Mouse (Mus musculus): ENCODE measurements around the gene Rbms1. TPM values are rescaled to one million over a fixed set of nuclear protein-coding genes. Genes with fewer than 3 reads are reported as not detected.

Rbms1 gene
- polyA plus RNA-seq, 1 experiment from 2014 or later = 117 TPM

DNA sequence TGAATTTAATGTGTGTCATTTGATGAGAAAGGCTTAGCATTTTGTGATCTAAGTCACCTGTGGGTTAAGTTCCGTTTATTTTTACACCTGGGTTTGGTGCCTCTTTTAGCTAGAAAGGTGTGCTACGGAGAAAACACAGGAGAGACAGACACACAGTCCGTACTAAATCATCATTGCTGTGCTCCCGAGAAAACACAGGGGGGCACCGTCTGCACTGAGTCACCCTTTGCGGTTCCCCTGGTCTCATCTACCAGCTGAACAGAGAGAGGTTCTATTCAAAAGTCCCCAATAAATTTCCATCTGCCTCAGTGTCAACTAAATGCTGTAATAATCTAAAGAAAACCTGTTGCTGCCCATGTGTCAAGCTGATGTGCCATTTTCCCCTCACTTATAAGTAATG is 232.1 kb downstream of the Rbms1 start:
- Histone ChIP-seq H3K27me3 (no peaks in the 10 kb centered on the region), H3K4me3 (no peak overlapping the region), H3K9me3 (no peaks in the 10 kb centered on the region), H3K4me2 (replicated peaks) (no peak overlapping the region), H3K4me1 (peaks cover 6% of the 10 kb centered on the region; the same call in 1 of the 2 replicates), H3K27ac (no peak overlapping the region), H3K36me3 (no peaks in the 10 kb centered on the region), H3K9ac (no peak overlapping the region)
- no peak for ATAC-seq (ENCODE audit: insufficient number of reproducible peaks, insufficient read depth, low FRiP score, low TSS enrichment)
- 55% methylated on average over 6 of the region's 6 CpGs for WGBS

- no peaks in the 10 kb centered on the region for H3K9me3 ChIP-seq
- no peaks in the 10 kb centered on the region for H3K27me3 ChIP-seq
- no peak overlapping the region for H3K9ac ChIP-seq
- no peak overlapping the region for H3K4me3 ChIP-seq
- H3K36me3 ChIP-seq = no peaks in the 10 kb centered on the region
- no peak for ATAC-seq (ENCODE audit: insufficient number of reproducible peaks, insufficient read depth, low FRiP score, low TSS enrichment)
- no peak overlapping the region for H3K27ac ChIP-seq
- H3K4me2 ChIP-seq (replicated peaks) = no peak overlapping the region
- 6% methylated on average over 3 of the region's 3 CpGs for WGBS
- H3K4me1 ChIP-seq = peaks cover 6% of the 10 kb centered on the region; the same call in 1 of the 2 replicates
Measured at GRCm38 (mm10) chr2:60730024-60730423, 233.0 kb downstream of the Rbms1 start.

GRCm38 (mm10) chr2:60728902-60729585 is 233.9 kb downstream of the Rbms1 start:
- no peaks in the 10 kb centered on the region for H3K36me3 ChIP-seq
- H3K9me3 ChIP-seq = no peaks in the 10 kb centered on the region
- H3K4me1 ChIP-seq = peaks cover 6% of the 10 kb centered on the region; the same call in 1 of the 2 replicates
- no peak overlapping the region for H3K9ac ChIP-seq
- no peaks in the 10 kb centered on the region for H3K27me3 ChIP-seq
- WGBS = 71% methylated on average over 10 of the region's 10 CpGs
- H3K4me2 ChIP-seq (replicated peaks) = no peak overlapping the region
- no peak overlapping the region for H3K4me3 ChIP-seq
- no peak for ATAC-seq (ENCODE audit: insufficient number of reproducible peaks, insufficient read depth, low FRiP score, low TSS enrichment)
- H3K27ac ChIP-seq = no peak overlapping the region

- Histone ChIP-seq H3K36me3 (no peaks in the 10 kb centered on the region), H3K4me1 (0 out of 2 replicates have a peak, but pooled peaks cover under 1% of the 10 kb centered on the region), H3K27me3 (no peaks in the 10 kb centered on the region), H3K9me3 (no peaks in the 10 kb centered on the region), H3K4me3 (no peak overlapping the region), H3K4me2 (replicated peaks) (no peak overlapping the region), H3K9ac (no peak overlapping the region), H3K27ac (no peak overlapping the region)
- 76% methylated on average over 2 of the region's 2 CpGs for WGBS
- ATAC-seq (ENCODE audit: insufficient number of reproducible peaks, insufficient read depth, low FRiP score, low TSS enrichment) = no peak
Measured at GRCm38 (mm10) chr2:60724660-60725059, 238.3 kb downstream of the Rbms1 start.

DNA sequence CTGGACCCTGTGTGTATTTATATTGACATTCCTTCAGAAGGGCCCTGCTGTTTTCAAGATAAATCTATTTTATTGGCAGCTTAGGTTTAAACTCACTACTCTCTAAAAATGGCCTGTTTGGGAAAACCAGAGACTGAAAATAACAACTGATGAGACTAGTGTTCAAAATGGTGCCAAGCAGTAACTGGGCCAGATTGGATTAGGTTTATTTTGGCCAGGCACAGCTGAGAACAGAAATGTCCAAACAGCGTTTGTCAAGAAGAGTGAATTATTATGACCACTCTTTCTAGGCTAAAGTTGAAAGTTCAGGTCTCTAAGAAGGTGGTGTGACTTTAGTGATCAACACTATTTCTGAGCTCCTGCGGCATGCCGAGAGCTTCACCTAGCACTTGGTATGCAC is 240.0 kb downstream of the Rbms1 start:
- Histone ChIP-seq H3K27ac (no peak overlapping the region), H3K27me3 (no peaks in the 10 kb centered on the region), H3K36me3 (no peaks in the 10 kb centered on the region), H3K4me1 (no peaks in the 10 kb centered on the region), H3K9me3 (no peaks in the 10 kb centered on the region), H3K4me3 (no peak overlapping the region), H3K4me2 (replicated peaks) (no peak overlapping the region), H3K9ac (no peak overlapping the region)
- no peak for ATAC-seq (ENCODE audit: insufficient number of reproducible peaks, insufficient read depth, low FRiP score, low TSS enrichment)
- WGBS = 88% methylated on average over 3 of the region's 3 CpGs

- Histone ChIP-seq H3K27ac (no peak within 1 kb of the TSS), H3K4me2 (replicated peaks) (no peak within 1 kb of the TSS), H3K9me3 (no peaks in the 10 kb centered on the region), H3K4me1 (no peaks in the 10 kb centered on the region), H3K9ac (no peak within 1 kb of the TSS), H3K4me3 (no peak within 1 kb of the TSS), H3K36me3 (no peaks in the 10 kb centered on the region), H3K27me3 (no peaks in the 10 kb centered on the region)
- no peak for ATAC-seq (ENCODE audit: insufficient number of reproducible peaks, insufficient read depth, low FRiP score, low TSS enrichment)
- WGBS = 78% methylated on average over 14 of the region's 14 CpGs
Measured at GRCm38 (mm10) chr2:60722514-60722913, 240.5 kb downstream of the Rbms1 start, which contains the start of gene Itgb6. TSS of gene Itgb6 (minus strand) at chr2:60722643.

- H3K4me3 ChIP-seq = no peak overlapping the region
- H3K9ac ChIP-seq = no peak overlapping the region
- no peak overlapping the region for H3K27ac ChIP-seq
- H3K4me2 ChIP-seq (replicated peaks) = no peak overlapping the region
- no peak for ATAC-seq (ENCODE audit: insufficient number of reproducible peaks, insufficient read depth, low FRiP score, low TSS enrichment)
- no peaks in the 10 kb centered on the region for H3K9me3 ChIP-seq
- WGBS = 27% methylated on average over 5 of the region's 5 CpGs
- H3K27me3 ChIP-seq = no peaks in the 10 kb centered on the region
- H3K36me3 ChIP-seq = no peaks in the 10 kb centered on the region
- 0 out of 2 replicates have a peak, but pooled peaks cover under 1% of the 10 kb centered on the region for H3K4me1 ChIP-seq
Measured at GRCm38 (mm10) chr2:60720906-60721305, 242.1 kb downstream of the Rbms1 start.

GRCm38 (mm10) chr2:60720205-60720604 is 242.8 kb downstream of the Rbms1 start:
- Histone ChIP-seq H3K4me1 (peaks cover 8% of the 10 kb centered on the region; the same call in 1 of the 2 replicates), H3K27ac (no peak overlapping the region), H3K27me3 (no peaks in the 10 kb centered on the region), H3K9ac (no peak overlapping the region), H3K4me2 (replicated peaks) (no peak overlapping the region), H3K9me3 (no peaks in the 10 kb centered on the region), H3K36me3 (no peaks in the 10 kb centered on the region), H3K4me3 (no peak overlapping the region)
- ATAC-seq (ENCODE audit: insufficient number of reproducible peaks, insufficient read depth, low FRiP score, low TSS enrichment) = no peak
- 69% methylated on average over 8 of the region's 8 CpGs for WGBS

GRCm38 (mm10) chr2:60717348-60717747 is 245.6 kb downstream of the Rbms1 start:
- no peak overlapping the region for H3K27ac ChIP-seq
- no peak overlapping the region for H3K9ac ChIP-seq
- 73% methylated on average over 13 of the region's 13 CpGs for WGBS
- no peak overlapping the region for H3K4me2 ChIP-seq (replicated peaks)
- no peak overlapping the region for H3K4me3 ChIP-seq
- no peaks in the 10 kb centered on the region for H3K9me3 ChIP-seq
- no peaks in the 10 kb centered on the region for H3K36me3 ChIP-seq
- no peak for ATAC-seq (ENCODE audit: insufficient number of reproducible peaks, insufficient read depth, low FRiP score, low TSS enrichment)
- no peaks in the 10 kb centered on the region for H3K27me3 ChIP-seq
- peaks cover 17% of the 10 kb centered on the region for H3K4me1 ChIP-seq

- no peak for ATAC-seq (ENCODE audit: insufficient number of reproducible peaks, insufficient read depth, low FRiP score, low TSS enrichment)
- Histone ChIP-seq H3K36me3 (no peaks in the 10 kb centered on the region), H3K27ac (no peak overlapping the region), H3K9ac (no peak overlapping the region), H3K4me3 (no peak overlapping the region), H3K9me3 (no peaks in the 10 kb centered on the region), H3K4me2 (replicated peaks) (no peak overlapping the region), H3K4me1 (peaks cover 17% of the 10 kb centered on the region), H3K27me3 (no peaks in the 10 kb centered on the region)
Measured at GRCm38 (mm10) chr2:60716549-60716948, 246.4 kb downstream of the Rbms1 start.

DNA sequence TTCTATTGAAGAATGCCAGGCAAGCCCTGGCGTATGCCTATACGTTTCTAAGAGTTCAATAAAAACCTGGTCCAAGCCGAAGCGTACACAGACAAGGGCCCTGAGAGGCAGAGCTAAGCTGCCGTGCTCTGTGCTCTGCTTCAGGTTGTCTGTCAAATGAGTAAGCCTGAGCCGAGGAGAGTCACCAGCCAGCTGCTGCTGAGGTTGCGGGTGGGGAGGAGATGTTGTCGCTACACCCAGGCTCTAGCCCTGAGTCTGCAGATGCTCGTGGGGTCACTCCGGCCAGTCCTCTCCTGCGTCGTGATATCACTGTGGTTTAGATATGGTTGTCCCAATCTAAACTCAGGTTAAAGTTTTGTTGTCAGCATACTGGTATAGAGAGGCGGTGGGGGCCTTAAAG is 247.2 kb downstream of the Rbms1 start:
- WGBS = 70% methylated on average over 13 of the region's 13 CpGs

GRCm38 (mm10) chr2:60714971-60715502 is 248.0 kb downstream of the Rbms1 start:
- Histone ChIP-seq H3K27me3 (no peaks in the 10 kb centered on the region), H3K9me3 (no peaks in the 10 kb centered on the region), H3K4me2 (replicated peaks) (no peak overlapping the region), H3K4me3 (no peak overlapping the region), H3K36me3 (no peaks in the 10 kb centered on the region), H3K9ac (no peak overlapping the region), H3K27ac (no peak overlapping the region), H3K4me1 (peaks cover 17% of the 10 kb centered on the region)
- 49% methylated on average over 8 of the region's 8 CpGs for WGBS
- ATAC-seq (ENCODE audit: insufficient number of reproducible peaks, insufficient read depth, low FRiP score, low TSS enrichment) = no peak

More for the DNA sequence above, 247.2 kb downstream of the Rbms1 start:
- Histone ChIP-seq H3K36me3 (no peaks in the 10 kb centered on the region), H3K27me3 (no peaks in the 10 kb centered on the region), H3K4me1 (peaks cover 17% of the 10 kb centered on the region), H3K9ac (no peak overlapping the region), H3K4me3 (no peak overlapping the region), H3K9me3 (no peaks in the 10 kb centered on the region), H3K4me2 (replicated peaks) (no peak overlapping the region), H3K27ac (no peak overlapping the region)
- no peak for ATAC-seq (ENCODE audit: insufficient number of reproducible peaks, insufficient read depth, low FRiP score, low TSS enrichment)
